Mouse (Mus musculus) hindbrain, postnatal 0 days (tissue): ENCODE results near the gene Tm4sf5. TPM values are rescaled to one million over a fixed set of nuclear protein-coding genes. Genes with fewer than 3 reads are reported as not detected.

Source experiments
- ATAC-seq: fragments of 200-750 bp; cut with Nextera tagmentation; 2 replicates; pipeline ENCODE4 v1.8.0; 2017; ENCODE audit warnings: mild to moderate bottlenecking, moderate TSS enrichment, moderate library complexity
- DNase-seq: peaks from one replicate; pipeline ENCODE4 v3.0.0-alpha.2; 2015; ENCODE audit warnings: low spot score
- H3K27ac ChIP-seq: fragments of 300-500 bp; sonication (generic); 2 replicates; pipeline ENCODE4 v1.5.1; 2014; ENCODE audit warnings: mild to moderate bottlenecking
- H3K27me3 ChIP-seq: fragments of 300-500 bp; sonication (generic); 2 replicates; pipeline ENCODE4 v1.6.1; 2014; ENCODE audit warnings: low read length, mixed read lengths; ENCODE audit not compliant: insufficient read depth
- H3K36me3 ChIP-seq: fragments of 300-500 bp; sonication (generic); 2 replicates; pipeline ENCODE4 v1.6.1; 2014; ENCODE audit warnings: low read length, mixed read lengths; ENCODE audit not compliant: insufficient read depth
- H3K4me1 ChIP-seq: fragments of 300-500 bp; sonication (generic); 2 replicates; pipeline ENCODE4 v1.6.1; 2014; ENCODE audit warnings: antibody characterized with exemption, low read length, mixed read lengths; ENCODE audit not compliant: insufficient read depth
- H3K4me2 ChIP-seq: fragments of 300-500 bp; sonication (generic); 2 replicates; pipeline ENCODE4 v1.6.1; 2014; ENCODE audit warnings: low read depth, mild to moderate bottlenecking, low read length, moderate library complexity, mixed read lengths
- H3K4me3 ChIP-seq: fragments of 300-500 bp; sonication (generic); 2 replicates; pipeline ENCODE4 v1.5.1; 2014; ENCODE audit warnings: low read length
- H3K9ac ChIP-seq: fragments of 300-500 bp; sonication (generic); replicated peaks from 2 replicates; pipeline ENCODE4 v1.6.1; 2014; ENCODE audit warnings: mild to moderate bottlenecking, low read length, moderate library complexity, mixed read lengths
- H3K9me3 ChIP-seq: fragments of 300-500 bp; sonication (generic); 2 replicates; pipeline ENCODE4 v1.6.1; 2016; ENCODE audit warnings: low read length, mixed read lengths
- CTCF ChIP-seq: IDR thresholded peaks from 2 replicates; pipeline ENCODE4 v1.5.1; 2016; ENCODE audit warnings: antibody characterized with exemption, control low read depth, low read depth
- WGBS: fragments of 180-500 bp; shearing (Covaris S2); extraction: QIAGEN DNeasy Blood & Tissue Kit; methylation state at CpG from one replicate; pipeline ENCODE4 v1.1.7; 2014; 5-methylcytosine and 5-hydroxymethylcytosine counted together
- polyA plus RNA-seq: library from polyadenylated mRNA; unstranded; fragments of >200 nt; fragmentation: Nextera tagmentation; extraction: Ambion mirVana; gene quantifications from 2 replicates; pipeline ENCODE4 v1.2.1, GENCODE M21; 2015
- total RNA-seq: library from RNA; depleted of rRNA; stranded (reverse); fragments of >200 nt; gene quantifications from 2 replicates; pipeline ENCODE4 v1.2.3, GENCODE M21; 2014; rRNA removed

Tm4sf5 gene
- total and polyA plus RNA-seq, 2 experiments from 2014 or later: 6.9 to 17.1 TPM

DNA sequence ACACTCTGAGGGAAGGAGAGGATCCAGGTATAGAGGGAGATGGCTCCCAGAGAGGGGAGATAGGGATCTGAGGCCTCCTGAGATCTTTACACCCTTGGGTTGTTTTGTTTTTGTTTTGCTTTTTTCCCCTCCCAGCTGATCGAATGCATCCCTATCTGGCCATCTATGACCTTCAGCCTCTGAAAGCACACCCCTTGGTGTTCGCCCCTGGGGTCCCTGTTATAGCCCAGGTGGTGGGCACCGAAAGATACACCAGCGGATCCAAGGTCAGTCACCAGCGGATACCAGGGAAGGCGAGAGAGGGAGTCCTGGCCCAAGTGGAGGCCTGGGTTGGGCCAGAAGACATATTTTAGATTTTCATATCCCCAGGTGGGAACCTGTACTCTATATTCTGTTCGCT, 35.9 kb downstream of the Tm4sf5 start:
- DNase-seq (no peak), ATAC-seq (no peak)
- Histone ChIP-seq H3K4me3 (peak overlapping the region; percentile 63), H3K27me3 (no peaks in the 10 kb centered on the region), H3K36me3 (no peaks in the 10 kb centered on the region), H3K4me1 (no peaks in the 10 kb centered on the region), H3K9me3 (no peaks in the 10 kb centered on the region), H3K4me2 (peak overlapping the region; percentile 78), H3K27ac (peak overlapping the region; percentile 36; the same call in 1 of the 2 replicates), H3K9ac (peak overlapping the region; percentile 70)
- WGBS: 88% methylated on average over 7 of the region's 7 CpGs
- TF ChIP-seq CTCF: no peak

DNA sequence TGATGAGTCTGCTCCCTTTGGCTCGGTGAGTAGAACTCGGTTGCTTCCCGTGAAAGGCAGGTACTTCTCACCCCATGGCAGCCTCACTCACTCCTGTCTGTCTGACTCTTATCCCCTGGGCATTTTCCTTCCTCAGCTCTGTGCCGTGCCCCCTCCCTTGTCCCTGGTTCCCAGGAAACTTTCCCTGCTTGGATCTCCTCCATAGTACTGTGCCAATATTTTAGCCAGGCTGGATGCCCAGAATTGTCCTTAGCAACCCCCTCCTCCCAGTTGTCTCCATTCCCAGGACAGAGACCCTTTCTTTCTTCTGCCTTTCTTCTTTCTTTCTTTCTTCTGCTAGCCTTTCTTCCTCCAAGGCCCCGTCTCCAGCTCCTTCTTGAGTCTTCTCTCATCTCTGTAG, 36.4 kb downstream of the Tm4sf5 start:
- Histone ChIP-seq H3K4me2 (peak overlapping the region; percentile 78), H3K27me3 (no peaks in the 10 kb centered on the region), H3K36me3 (no peaks in the 10 kb centered on the region), H3K27ac (peak overlapping the region; percentile 45), H3K4me1 (no peaks in the 10 kb centered on the region), H3K9ac (peak overlapping the region; percentile 70; the same call in 1 of the 2 replicates), H3K9me3 (no peaks in the 10 kb centered on the region), H3K4me3 (peak overlapping the region; percentile 63; the same call in 1 of the 2 replicates)
- TF ChIP-seq CTCF: no peak
- DNase-seq: peak; percentile 65
- WGBS: 48% methylated on average over 5 of the region's 5 CpGs
- ATAC-seq: peak; percentile 61; the same call in 1 of the 2 replicates

DNA sequence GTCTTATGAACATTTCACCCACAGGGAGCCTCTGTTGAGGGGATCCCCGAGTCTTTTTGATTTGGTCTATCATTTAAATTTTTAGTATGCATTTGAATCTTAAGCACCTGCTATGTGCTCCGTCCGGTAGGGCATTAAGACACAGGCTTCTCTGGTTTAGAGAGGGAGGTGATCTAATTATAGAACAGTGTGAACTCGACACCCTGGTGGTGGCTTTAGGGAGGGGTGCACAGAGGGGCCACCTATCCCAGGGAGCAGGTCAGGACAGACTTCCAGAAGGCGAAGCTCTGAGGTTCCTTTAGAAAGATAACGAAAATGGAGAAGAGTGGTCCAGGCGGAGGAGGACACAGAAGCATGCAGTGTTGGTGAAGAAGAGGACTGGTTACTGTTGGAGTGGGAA, 39.5 kb downstream of the Tm4sf5 start:
- ATAC-seq (no peak), DNase-seq (no peak)
- WGBS: 75% methylated on average over 7 of the region's 7 CpGs
- Histone ChIP-seq H3K36me3 (no peaks in the 10 kb centered on the region), H3K4me3 (no peak overlapping the region), H3K27ac (no peak overlapping the region), H3K9ac (no peak overlapping the region), H3K4me2 (no peak overlapping the region), H3K9me3 (no peaks in the 10 kb centered on the region), H3K27me3 (no peaks in the 10 kb centered on the region), H3K4me1 (no peaks in the 10 kb centered on the region)
- TF ChIP-seq CTCF: no peak

DNA sequence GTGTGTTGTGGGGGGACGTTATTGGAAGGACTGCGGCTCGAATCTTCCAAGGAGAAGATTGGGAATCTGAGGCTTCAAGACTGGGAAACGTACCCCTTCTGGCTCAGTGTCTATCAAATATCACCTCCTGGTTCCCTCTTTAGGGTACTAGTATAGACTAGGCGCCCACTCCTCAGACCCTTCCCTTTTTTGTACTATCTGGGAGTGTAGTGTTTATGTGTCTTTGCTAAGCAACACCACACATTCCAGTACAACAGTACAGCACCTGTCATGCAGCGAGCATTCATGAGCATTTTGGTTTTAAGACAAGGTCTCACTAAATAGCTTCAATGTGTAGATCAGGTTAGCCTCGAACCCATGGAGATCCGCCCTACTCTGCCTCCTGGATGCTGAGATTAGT, 46.5 kb downstream of the Tm4sf5 start:
- H3K27me3 ChIP-seq: no peaks in the 10 kb centered on the region
- WGBS: 88% methylated on average over 8 of the region's 8 CpGs
- H3K36me3 ChIP-seq: no peaks in the 10 kb centered on the region; the same call in 1 of the 2 replicates
- H3K4me1 ChIP-seq: no peaks in the 10 kb centered on the region
- TF ChIP-seq CTCF: no peak
- no peak overlapping the region for H3K9ac ChIP-seq
- no peak overlapping the region for H3K4me2 ChIP-seq
- DNase-seq (no peak), ATAC-seq (no peak)
- no peak overlapping the region for H3K27ac ChIP-seq
- H3K9me3 ChIP-seq: no peaks in the 10 kb centered on the region
- H3K4me3 ChIP-seq: no peak overlapping the region

DNA sequence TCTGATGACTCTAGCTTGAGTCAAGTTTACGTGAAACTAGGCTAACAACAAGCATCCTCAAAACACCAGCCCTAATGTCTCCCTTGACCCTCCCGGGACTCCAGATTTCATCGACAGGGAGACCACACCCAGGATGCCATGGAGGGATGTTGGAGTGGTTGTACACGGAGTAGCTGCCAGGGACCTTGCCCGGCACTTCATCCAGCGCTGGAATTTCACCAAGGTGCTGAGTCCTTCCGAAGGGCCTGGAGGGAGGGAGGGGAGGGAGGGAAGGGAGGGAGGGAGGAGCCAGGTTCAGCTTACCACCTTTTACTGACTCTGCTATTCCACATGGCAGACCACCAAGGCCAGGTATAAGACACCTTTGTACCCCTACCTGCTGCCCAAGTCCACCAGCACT, 48.9 kb downstream of the Tm4sf5 start:
- Histone ChIP-seq H3K27me3 (no peaks in the 10 kb centered on the region), H3K36me3 (no peaks in the 10 kb centered on the region; the same call in 1 of the 2 replicates), H3K27ac (no peak overlapping the region), H3K4me2 (no peak overlapping the region), H3K4me3 (no peak overlapping the region), H3K9ac (no peak overlapping the region), H3K9me3 (no peaks in the 10 kb centered on the region), H3K4me1 (no peaks in the 10 kb centered on the region)
- ATAC-seq (no peak), DNase-seq (no peak)
- TF ChIP-seq CTCF: no peak
- 37% methylated on average over 7 of the region's 7 CpGs for WGBS

DNA sequence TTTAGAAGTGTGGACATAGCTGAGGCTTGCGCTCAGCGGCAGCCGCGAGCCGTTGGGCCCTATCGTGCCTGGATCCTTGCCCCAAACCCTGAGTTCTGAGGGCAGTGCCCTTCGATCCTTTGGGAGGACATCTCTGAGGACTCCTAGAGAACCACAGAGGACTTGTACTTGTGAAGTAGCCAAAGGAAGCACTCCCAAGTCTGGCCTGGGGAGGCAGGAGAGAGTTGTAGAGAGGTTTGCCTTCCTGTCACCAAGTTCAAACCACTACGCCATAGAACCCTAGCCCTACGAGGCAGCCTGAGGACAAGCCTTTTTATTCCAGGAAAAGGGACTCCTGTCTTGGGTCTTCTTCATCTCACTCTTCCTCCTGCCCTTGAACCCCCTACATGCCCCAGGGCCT, 52.5 kb downstream of the Tm4sf5 start:
- H3K4me1 ChIP-seq: no peaks in the 10 kb centered on the region
- no peak overlapping the region for H3K9ac ChIP-seq
- WGBS: 91% methylated on average over 9 of the region's 9 CpGs
- no peak overlapping the region for H3K27ac ChIP-seq
- ATAC-seq (no peak), DNase-seq (no peak)
- H3K27me3 ChIP-seq: no peaks in the 10 kb centered on the region
- no peaks in the 10 kb centered on the region; the same call in 1 of the 2 replicates for H3K36me3 ChIP-seq
- H3K4me3 ChIP-seq: no peak overlapping the region
- TF ChIP-seq CTCF: peak; percentile 18; the same call in 1 of the 2 replicates
- H3K9me3 ChIP-seq: no peaks in the 10 kb centered on the region
- no peak overlapping the region for H3K4me2 ChIP-seq

Other genes starting within 250 kb of the Tm4sf5 start
- gene Alox12, start 249.9 kb upstream of the Tm4sf5 start, total RNA-seq: 0.16 and 0.36 TPM in 2 replicates
- gene Alox12, start 249.9 kb upstream of the Tm4sf5 start, polyA plus RNA-seq: 0.32 and 0.49 TPM in 2 replicates
- gene Alox12e, start 182.6 kb upstream of the Tm4sf5 start, total RNA-seq: not detected in 2 replicates
- 0.08 and 0.09 TPM in 2 replicates for gene Alox12e, start 182.6 kb upstream of the Tm4sf5 start, polyA plus RNA-seq
- not detected in 2 replicates for gene Alox15, start 153.2 kb upstream of the Tm4sf5 start, total RNA-seq
- 0.09 TPM in 1 of 2 replicates, not detected in the other for gene Alox15, start 153.2 kb upstream of the Tm4sf5 start, polyA plus RNA-seq
- 33.7 and 57.5 TPM in 2 replicates for gene Pelp1, start 95.2 kb upstream of the Tm4sf5 start, total RNA-seq
- gene Pelp1, start 95.2 kb upstream of the Tm4sf5 start, polyA plus RNA-seq: 23.6 and 25.5 TPM in 2 replicates
- 83.3 and 106 TPM in 2 replicates for gene Arrb2, start 72.6 kb upstream of the Tm4sf5 start, total RNA-seq
- gene Arrb2, start 72.6 kb upstream of the Tm4sf5 start, polyA plus RNA-seq: 51.9 and 56.3 TPM in 2 replicates
- gene Med11, start 53.3 kb upstream of the Tm4sf5 start, total RNA-seq: 22.9 and 23.7 TPM in 2 replicates
- 29.3 and 30.5 TPM in 2 replicates for gene Med11, start 53.3 kb upstream of the Tm4sf5 start, polyA plus RNA-seq
- 0.11 and 1.2 TPM in 2 replicates for gene Zmynd15, start 45.8 kb upstream of the Tm4sf5 start, total RNA-seq
- 0.39 and 0.96 TPM in 2 replicates for gene Zmynd15, start 45.8 kb upstream of the Tm4sf5 start, polyA plus RNA-seq
- 2.8 and 3.3 TPM in 2 replicates for gene Cxcl16, start 45.3 kb upstream of the Tm4sf5 start, total RNA-seq
- gene Cxcl16, start 45.3 kb upstream of the Tm4sf5 start, polyA plus RNA-seq: 3.4 and 4.1 TPM in 2 replicates
- not detected in 2 replicates for gene Vmo1, start 9.4 kb downstream of the Tm4sf5 start, total RNA-seq
- not detected in 2 replicates for gene Vmo1, start 9.4 kb downstream of the Tm4sf5 start, polyA plus RNA-seq
- gene Gltpd2, start 14.0 kb downstream of the Tm4sf5 start, total RNA-seq: not detected in 2 replicates
- gene Gltpd2, start 14.0 kb downstream of the Tm4sf5 start, polyA plus RNA-seq: 0.24 and 0.31 TPM in 2 replicates
- gene Psmb6, start 20.1 kb downstream of the Tm4sf5 start, total RNA-seq: 409 and 504 TPM in 2 replicates
- 829 and 887 TPM in 2 replicates for gene Psmb6, start 20.1 kb downstream of the Tm4sf5 start, polyA plus RNA-seq
- not detected in 2 replicates for gene Gm40193, start 27.7 kb downstream of the Tm4sf5 start, total RNA-seq
- gene Gm40193, start 27.7 kb downstream of the Tm4sf5 start, polyA plus RNA-seq: not detected in 2 replicates
- gene Pld2, start 34.8 kb downstream of the Tm4sf5 start, total RNA-seq: 46.0 and 64.3 TPM in 2 replicates
- gene Pld2, start 34.8 kb downstream of the Tm4sf5 start, polyA plus RNA-seq: 17.7 and 19.1 TPM in 2 replicates
- gene Mink1, start 57.6 kb downstream of the Tm4sf5 start, total RNA-seq: 56.6 and 73.3 TPM in 2 replicates
- 13.6 and 15.2 TPM in 2 replicates for gene Mink1, start 57.6 kb downstream of the Tm4sf5 start, polyA plus RNA-seq
- gene 4930544D05Rik, start 110.6 kb downstream of the Tm4sf5 start, total RNA-seq: not detected in 2 replicates
- gene 4930544D05Rik, start 110.6 kb downstream of the Tm4sf5 start, polyA plus RNA-seq: not detected in 2 replicates
- 4.5 TPM in 1 of 2 replicates, not detected in the other for gene Chrne, start 114.0 kb downstream of the Tm4sf5 start, total RNA-seq
- 0.42 and 0.59 TPM in 2 replicates for gene Chrne, start 114.0 kb downstream of the Tm4sf5 start, polyA plus RNA-seq
- gene Gp1ba, start 133.9 kb downstream of the Tm4sf5 start, total RNA-seq: not detected in 2 replicates
- gene Gp1ba, start 133.9 kb downstream of the Tm4sf5 start, polyA plus RNA-seq: 0.24 and 0.42 TPM in 2 replicates
- 70.2 and 87.3 TPM in 2 replicates for gene Rnf167, start 142.0 kb downstream of the Tm4sf5 start, total RNA-seq
- gene Rnf167, start 142.0 kb downstream of the Tm4sf5 start, polyA plus RNA-seq: 100 and 105 TPM in 2 replicates
- 154 and 160 TPM in 2 replicates for gene Slc25a11, start 142.2 kb downstream of the Tm4sf5 start, total RNA-seq
- 168 and 171 TPM in 2 replicates for gene Slc25a11, start 142.2 kb downstream of the Tm4sf5 start, polyA plus RNA-seq
- 460 and 560 TPM in 2 replicates for gene Pfn1, start 149.4 kb downstream of the Tm4sf5 start, total RNA-seq
- gene Pfn1, start 149.4 kb downstream of the Tm4sf5 start, polyA plus RNA-seq: 606 and 634 TPM in 2 replicates
- gene Eno3, start 152.0 kb downstream of the Tm4sf5 start, total RNA-seq: 12.4 and 17.7 TPM in 2 replicates
- 5.9 and 8.3 TPM in 2 replicates for gene Eno3, start 152.0 kb downstream of the Tm4sf5 start, polyA plus RNA-seq
- 31.9 and 43.1 TPM in 2 replicates for gene Spag7, start 164.2 kb downstream of the Tm4sf5 start, total RNA-seq
- gene Spag7, start 164.2 kb downstream of the Tm4sf5 start, polyA plus RNA-seq: 138 and 142 TPM in 2 replicates
- 23.2 and 26.7 TPM in 2 replicates for gene Camta2, start 182.9 kb downstream of the Tm4sf5 start, total RNA-seq
- 24.5 and 24.6 TPM in 2 replicates for gene Camta2, start 182.9 kb downstream of the Tm4sf5 start, polyA plus RNA-seq
- gene Inca1, start 194.9 kb downstream of the Tm4sf5 start, total RNA-seq: 0.72 and 0.94 TPM in 2 replicates
- 2.3 and 3.1 TPM in 2 replicates for gene Inca1, start 194.9 kb downstream of the Tm4sf5 start, polyA plus RNA-seq
- 27.3 and 31.5 TPM in 2 replicates for gene Kif1c, start 195.3 kb downstream of the Tm4sf5 start, total RNA-seq
- gene Kif1c, start 195.3 kb downstream of the Tm4sf5 start, polyA plus RNA-seq: 1.7 and 1.9 TPM in 2 replicates